Mouse (Mus musculus): ENCODE data around the gene P3h4.

GRCm38 (mm10) chr11:100440691-100441522 is 26.3 kb upstream of the P3h4 start:
- TF ChIP-seq CTCF (IDR thresholded peaks at IDR 0.05) (no peak), EP300 (IDR thresholded peaks at IDR 0.05) (no peak)

All from lung, postnatal 0 days (tissue).